Mouse (Mus musculus): ENCODE measurements around the gene Cfap57.

DNA sequence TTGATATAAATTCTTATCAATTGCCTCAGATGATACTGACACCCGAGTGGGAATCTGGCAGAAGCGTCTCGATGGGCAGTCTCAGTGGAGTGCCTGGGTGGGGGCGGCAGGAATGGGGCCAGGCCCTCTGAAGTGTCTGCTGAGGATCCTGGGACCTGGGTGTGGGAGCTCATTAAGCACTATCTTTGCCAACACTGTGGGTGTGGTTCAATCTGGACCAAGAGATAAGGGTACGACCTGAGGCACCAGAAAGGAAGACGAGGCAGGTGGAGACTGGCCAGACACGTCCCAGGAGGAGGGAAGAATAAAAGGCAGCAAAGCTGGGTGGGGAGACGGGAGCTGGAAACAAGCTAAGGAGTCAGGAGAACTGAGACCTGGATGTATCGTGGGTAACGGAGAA is 51.9 kb downstream of the Cfap57 start:
- no peak for TF ChIP-seq CTCF (IDR thresholded peaks at IDR 0.05; ENCODE audit: low read depth, low read length)
- no peak for TF ChIP-seq GATA1 (IDR thresholded peaks at IDR 0.05; ENCODE audit: borderline replicate concordance, low read length)
